Mouse (Mus musculus): ENCODE measurements around the gene Pold4.

DNA sequence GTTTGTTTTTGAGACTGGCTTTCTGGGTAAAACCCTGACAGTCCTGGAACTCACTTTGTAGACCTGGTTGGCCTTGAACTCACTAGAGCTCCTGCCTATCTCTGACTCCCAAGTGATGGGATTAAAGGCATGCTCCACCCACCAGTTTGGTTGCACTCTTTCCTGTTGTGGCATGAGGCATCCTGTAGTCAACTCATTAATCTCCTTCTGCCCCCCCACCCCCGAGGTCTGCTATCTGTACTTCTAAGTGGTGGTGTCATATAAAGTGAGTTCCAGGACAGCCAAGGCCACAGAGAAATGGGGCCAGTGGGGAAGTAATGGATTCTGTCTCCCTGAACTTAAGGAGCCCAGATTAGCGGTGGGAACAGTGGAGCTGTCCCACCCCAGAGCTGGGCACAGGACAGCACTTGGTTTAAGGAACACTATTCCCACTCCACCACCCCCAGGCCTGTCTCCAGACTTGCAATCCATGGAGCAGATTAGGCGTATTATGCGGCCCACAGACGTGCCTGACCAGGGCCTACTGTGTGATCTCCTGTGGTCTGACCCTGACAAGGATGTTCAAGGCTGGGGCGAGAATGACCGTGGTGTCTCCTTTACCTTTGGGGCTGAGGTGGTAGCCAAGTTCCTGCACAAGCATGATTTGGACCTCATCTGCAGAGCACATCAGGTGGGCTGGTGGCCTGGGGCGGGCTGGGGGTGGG lies 37.5 kb upstream of the Pold4 start:
- no peak for TF ChIP-seq CTCF (IDR thresholded peaks at IDR 0.05; ENCODE audit: borderline replicate concordance, control insufficient read depth, extremely low read depth, insufficient read depth, low read length, poor library complexity)
- TF ChIP-seq POLR2A (IDR thresholded peaks at IDR 0.05; ENCODE audit: control insufficient read depth, extremely low read depth, insufficient read depth, low read length, poor library complexity): no peak

Measured in thymus, adult 2 months (tissue).